Mouse (Mus musculus): ENCODE results near the gene Coro2b. TPM values are rescaled to one million over a fixed set of nuclear protein-coding genes. Genes with fewer than 3 reads are reported as not detected.

Coro2b gene
- polyA plus RNA-seq, 1 experiment from 2014 or later, result 6.3 TPM

GRCm38 (mm10) chr9:62437446-62437845 is 99.4 kb downstream of the Coro2b start:
- Histone ChIP-seq H3K4me1 (peaks cover 48% of the 10 kb centered on the region), H3K4me3 (no peak overlapping the region), H3K27ac (peak overlapping the region; percentile 70), H3K27me3 (ENCODE audit: insufficient read depth, poor library complexity, severe bottlenecking) (no peaks in the 10 kb centered on the region), H3K36me3 (no peaks in the 10 kb centered on the region), H3K9me3 (no peaks in the 10 kb centered on the region)
- 87% methylated on average over 7 of the region's 7 CpGs for WGBS
- DNase-seq (ENCODE audit: low spot score), result no peak

GRCm38 (mm10) chr9:62435613-62436318 is 101.1 kb downstream of the Coro2b start:
- Histone ChIP-seq H3K27ac (peak overlapping the region; percentile 81), H3K36me3 (no peaks in the 10 kb centered on the region; the same call in 1 of the 2 replicates), H3K4me3 (peak overlapping the region; percentile 29), H3K4me1 (peaks cover 52% of the 10 kb centered on the region), H3K9me3 (no peaks in the 10 kb centered on the region), H3K27me3 (ENCODE audit: insufficient read depth, poor library complexity, severe bottlenecking) (no peaks in the 10 kb centered on the region)
- DNase-seq (ENCODE audit: low spot score), result peak; percentile 95
- WGBS, result under 1% methylated on average over 12 of the region's 12 CpGs

GRCm38 (mm10) chr9:62432261-62433060 is 104.4 kb downstream of the Coro2b start:
- peaks cover 8% of the 10 kb centered on the region for H3K36me3 ChIP-seq
- H3K4me1 ChIP-seq, result peaks cover 40% of the 10 kb centered on the region
- no peak for DNase-seq (ENCODE audit: low spot score)
- no peak overlapping the region for H3K4me3 ChIP-seq
- H3K27me3 ChIP-seq (ENCODE audit: insufficient read depth, poor library complexity, severe bottlenecking), result no peaks in the 10 kb centered on the region
- H3K27ac ChIP-seq, result peak overlapping the region; percentile 81
- WGBS, result 75% methylated on average over 15 of the region's 15 CpGs
- no peaks in the 10 kb centered on the region for H3K9me3 ChIP-seq

- Histone ChIP-seq H3K36me3 (peaks cover 8% of the 10 kb centered on the region), H3K9me3 (no peaks in the 10 kb centered on the region), H3K27me3 (ENCODE audit: insufficient read depth, poor library complexity, severe bottlenecking) (no peaks in the 10 kb centered on the region), H3K4me1 (peaks cover 28% of the 10 kb centered on the region), H3K4me3 (no peak overlapping the region), H3K27ac (no peak overlapping the region)
- 92% methylated on average over 4 of the region's 4 CpGs for WGBS
- DNase-seq (ENCODE audit: low spot score), result no peak
Observed at GRCm38 (mm10) chr9:62430741-62431140, 106.1 kb downstream of the Coro2b start.

GRCm38 (mm10) chr9:62427010-62427409 is 109.8 kb downstream of the Coro2b start:
- Histone ChIP-seq H3K36me3 (peaks cover 8% of the 10 kb centered on the region), H3K4me3 (no peak overlapping the region), H3K4me1 (peaks cover 21% of the 10 kb centered on the region), H3K9me3 (no peaks in the 10 kb centered on the region), H3K27me3 (ENCODE audit: insufficient read depth, poor library complexity, severe bottlenecking) (no peaks in the 10 kb centered on the region), H3K27ac (no peak overlapping the region)
- 75% methylated on average over 8 of the region's 8 CpGs for WGBS
- DNase-seq (ENCODE audit: low spot score), result no peak

GRCm38 (mm10) chr9:62426531-62426930 is 110.3 kb downstream of the Coro2b start:
- WGBS, result 88% methylated on average over 6 of the region's 6 CpGs
- Histone ChIP-seq H3K27me3 (ENCODE audit: insufficient read depth, poor library complexity, severe bottlenecking) (no peaks in the 10 kb centered on the region), H3K27ac (peak overlapping the region; percentile 13; the same call in 1 of the 2 replicates), H3K9me3 (no peaks in the 10 kb centered on the region), H3K4me1 (peaks cover 22% of the 10 kb centered on the region), H3K4me3 (no peak overlapping the region), H3K36me3 (peaks cover 8% of the 10 kb centered on the region)
- no peak for DNase-seq (ENCODE audit: low spot score)

GRCm38 (mm10) chr9:62426021-62426420 is 110.8 kb downstream of the Coro2b start:
- 89% methylated on average over 19 of the region's 19 CpGs for WGBS
- Histone ChIP-seq H3K4me1 (peaks cover 27% of the 10 kb centered on the region), H3K4me3 (no peak overlapping the region), H3K27ac (peak overlapping the region; percentile 60), H3K36me3 (peaks cover 8% of the 10 kb centered on the region), H3K27me3 (ENCODE audit: insufficient read depth, poor library complexity, severe bottlenecking) (no peaks in the 10 kb centered on the region), H3K9me3 (no peaks in the 10 kb centered on the region)
- DNase-seq (ENCODE audit: low spot score), result no peak

- Histone ChIP-seq H3K27me3 (ENCODE audit: insufficient read depth, poor library complexity, severe bottlenecking) (no peaks in the 10 kb centered on the region), H3K27ac (peak overlapping the region; percentile 60), H3K4me1 (peaks cover 34% of the 10 kb centered on the region), H3K9me3 (no peaks in the 10 kb centered on the region), H3K4me3 (no peak overlapping the region), H3K36me3 (peaks cover 7% of the 10 kb centered on the region)
- WGBS, result 40% methylated on average over 5 of the region's 5 CpGs
- DNase-seq (ENCODE audit: low spot score), result no peak
Observed at GRCm38 (mm10) chr9:62425265-62425664, 111.6 kb downstream of the Coro2b start.

- H3K4me1 ChIP-seq, result peaks cover 43% of the 10 kb centered on the region
- no peak overlapping the region for H3K4me3 ChIP-seq
- no peak overlapping the region for H3K27ac ChIP-seq
- H3K27me3 ChIP-seq (ENCODE audit: insufficient read depth, poor library complexity, severe bottlenecking), result no peaks in the 10 kb centered on the region
- no peaks in the 10 kb centered on the region for H3K9me3 ChIP-seq
- 0 out of 2 replicates have a peak, but pooled peaks cover 4% of the 10 kb centered on the region for H3K36me3 ChIP-seq
- 91% methylated on average over 10 of the region's 10 CpGs for whole genome bisulfite sequencing
- no peak for DNase-seq (ENCODE audit: low spot score)
Observed at GRCm38 (mm10) chr9:62423871-62424270, 113.0 kb downstream of the Coro2b start.

GRCm38 (mm10) chr9:62422926-62423325 is 113.9 kb downstream of the Coro2b start:
- Histone ChIP-seq H3K27me3 (ENCODE audit: insufficient read depth, poor library complexity, severe bottlenecking) (no peaks in the 10 kb centered on the region), H3K4me3 (no peak overlapping the region), H3K4me1 (peaks cover 45% of the 10 kb centered on the region), H3K36me3 (0 out of 2 replicates have a peak, but pooled peaks cover 6% of the 10 kb centered on the region), H3K9me3 (no peaks in the 10 kb centered on the region), H3K27ac (0 out of 2 replicates have a peak overlapping the region, but pooled peaks have one; percentile 24)
- WGBS, result 56% methylated on average over 10 of the region's 10 CpGs
- DNase-seq (ENCODE audit: low spot score), result no peak

GRCm38 (mm10) chr9:62421911-62422310 is 114.9 kb downstream of the Coro2b start:
- Histone ChIP-seq H3K27me3 (ENCODE audit: insufficient read depth, poor library complexity, severe bottlenecking) (no peaks in the 10 kb centered on the region), H3K9me3 (no peaks in the 10 kb centered on the region), H3K27ac (peak overlapping the region; percentile 78; the same call in 1 of the 2 replicates), H3K4me1 (peaks cover 49% of the 10 kb centered on the region), H3K4me3 (no peak overlapping the region), H3K36me3 (0 out of 2 replicates have a peak, but pooled peaks cover 4% of the 10 kb centered on the region)
- WGBS, result 92% methylated on average over 6 of the region's 6 CpGs
- no peak for DNase-seq (ENCODE audit: low spot score)

GRCm38 (mm10) chr9:62421027-62421426 is 115.8 kb downstream of the Coro2b start:
- DNase-seq (ENCODE audit: low spot score), result peak; percentile 91
- Histone ChIP-seq H3K27me3 (ENCODE audit: insufficient read depth, poor library complexity, severe bottlenecking) (no peaks in the 10 kb centered on the region), H3K9me3 (no peaks in the 10 kb centered on the region), H3K27ac (peak overlapping the region; percentile 78), H3K4me3 (peak overlapping the region; percentile 45), H3K4me1 (peaks cover 55% of the 10 kb centered on the region), H3K36me3 (0 out of 2 replicates have a peak, but pooled peaks cover 4% of the 10 kb centered on the region)
- 2% methylated on average over 13 of the region's 13 CpGs for WGBS

All from heart, embryonic 10.5 days (tissue).